Mouse (Mus musculus): ENCODE data around the gene Rab25.

- TF ChIP-seq GATA1 (IDR thresholded peaks at IDR 0.05; ENCODE audit: borderline replicate concordance, low read length) (no peak), POLR2AphosphoS5 (IDR thresholded peaks at IDR 0.05; ENCODE audit: insufficient replicate concordance, low read depth, low read length) (no peak), CTCF (IDR thresholded peaks at IDR 0.05; ENCODE audit: low read depth, low read length) (peak; percentile 98)
Observed at GRCm38 (mm10) chr3:88526157-88527131, 21.7 kb downstream of the Rab25 start.
